Mouse (Mus musculus) liver, postnatal 0 days (tissue): ENCODE results near the gene Tmem63c.

ENCODE experiments used
- CTCF ChIP-seq: sonication (generic); IDR thresholded peaks from 2 replicates; pipeline ENCODE4 v1.5.1; 2016; ENCODE audit warnings: antibody characterized with exemption, low read depth
- EP300 ChIP-seq: IDR thresholded peaks from 2 replicates; pipeline ENCODE4 v1.6.1; 2016; ENCODE audit warnings: antibody characterized with exemption, low read depth, mild to moderate bottlenecking

GRCm38 (mm10) chr12:87065446-87065845 lies 44.3 kb downstream of the Tmem63c start:
- no peak for TF ChIP-seq EP300
- TF ChIP-seq CTCF: no peak
